Mouse (Mus musculus) c-Kit-positive CD71-negative TER-119-negative erythroid progenitor cells, embryonic 14.5 days (primary cell): Measurements from ENCODE around the gene Ints3.
"Not testable (repeated sequence)": the region's sequence is repeated elsewhere in the genome, so short reads cannot be mapped to it uniquely, and the experiment has no call there.

Experiments
- DNase-seq: peaks from one replicate; pipeline ENCODE4 v3.0.0-alpha.2; 2013; ENCODE audit warnings: low read depth

The Ints3 gene

GRCm38 (mm10) chr3:90357959-90358358 lies 75.5 kb downstream of the Ints3 start:
- no peak for DNase-seq

DNA sequence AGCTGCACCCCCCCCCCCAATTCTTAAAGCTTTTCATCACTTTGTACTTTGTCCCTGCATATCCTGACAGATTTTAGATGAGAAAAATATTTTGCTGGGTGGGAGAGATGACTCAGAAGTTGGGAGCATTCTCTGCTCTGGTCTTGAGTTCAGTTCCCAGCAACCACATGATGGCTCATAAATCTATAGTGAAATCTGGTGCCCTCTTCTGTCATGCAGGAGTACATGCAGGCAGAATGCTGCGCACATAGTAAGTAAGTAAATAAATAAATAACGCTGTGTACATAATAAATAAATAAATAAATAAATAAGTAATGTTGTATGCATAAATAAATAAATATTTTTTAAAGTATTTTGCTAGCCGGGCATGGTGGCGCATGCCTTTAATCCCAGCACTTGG lies 85.6 kb downstream of the Ints3 start:
- no peak for DNase-seq

DNA sequence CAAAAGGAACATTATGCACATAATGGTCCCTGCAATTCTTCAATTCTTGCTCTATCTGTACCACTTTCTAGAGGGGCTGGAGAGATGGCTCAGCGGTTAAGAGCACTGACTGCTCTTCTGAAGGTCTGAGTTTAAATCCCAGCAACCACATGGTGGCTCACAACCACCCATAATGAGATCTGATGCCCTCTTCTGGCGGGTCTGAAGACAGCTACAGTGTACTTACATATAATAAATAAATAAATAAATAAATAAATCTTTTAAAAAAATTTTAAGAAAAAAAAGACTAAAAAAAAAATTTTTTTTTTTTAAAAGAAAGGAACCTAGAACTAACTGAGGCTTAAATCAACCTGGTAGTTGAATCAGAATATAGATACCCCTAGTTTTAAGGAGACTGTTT lies 90.6 kb downstream of the Ints3 start:
- DNase-seq = not testable (repeated sequence)
